8 mouse cellular contexts compared by ENCODE assay signal in the genomic region with DNA sequence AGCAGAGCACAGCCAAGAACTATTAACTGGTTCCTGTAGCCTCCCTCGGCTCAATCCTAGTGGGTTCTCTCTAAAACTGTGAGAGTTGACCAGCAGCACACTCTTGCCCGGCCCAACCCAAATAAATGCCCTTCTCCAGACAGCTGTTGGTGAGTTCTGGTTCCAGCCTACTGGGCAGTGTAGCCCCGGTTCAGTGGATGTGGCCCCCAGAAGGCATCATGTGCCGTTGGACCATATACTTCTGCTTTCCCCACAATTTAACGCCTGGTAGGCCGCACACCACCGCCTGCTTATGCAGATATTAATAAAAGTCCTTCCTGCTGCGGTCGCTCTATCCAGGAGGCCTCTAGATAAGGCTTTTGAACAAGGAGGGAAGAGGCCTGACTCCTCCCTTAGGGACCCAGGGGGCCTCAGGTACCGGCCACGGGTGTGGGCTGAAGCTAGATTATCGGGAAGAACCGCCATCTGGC. TPM values are rescaled to one million over a fixed set of nuclear protein-coding genes. Genes with fewer than 3 reads are reported as not detected.
DNase-seq lines count a peak whose midpoint lies in the region; ATAC-seq lines count a peak whose summit lies in the region.

No protein-coding gene starts in this region.

- DNase-seq in frontal cortex, postnatal 25 days (ENCODE audit: low spot score in 2 of 2), result no peak
- peak; percentile 59 for DNase-seq in spleen, adult 18-20 months
- DNase-seq in spleen, postnatal 14 days (ENCODE audit: low spot score in 2 of 2), result no peak
- no peak for DNase-seq in forebrain, embryonic 10.5 days (ENCODE audit: extremely low spot score, low spot score)
- DNase-seq in natural killer cell, adult 2 months (ENCODE audit: low spot score in 2 of 2), result peak; percentile 32 to 65
- no peak for DNase-seq in left cerebral cortex, postnatal 10 days (ENCODE audit: extremely low spot score in 1 of 2, low spot score in 2 of 2)

- ATAC-seq in frontal cortex, adult (ENCODE audit: low TSS enrichment), result peak; percentile 8
- peak; percentile 48; the same call in 1 of the 2 replicates for ATAC-seq in limb, embryonic 12.5 days (ENCODE audit: insufficient number of reproducible peaks, insufficient read depth, low FRiP score, low TSS enrichment, low read depth)

- 34% methylated on average over 13 of the region's 13 CpGs for WGBS in forebrain, embryonic 10.5 days
- 19% methylated on average over 13 of the region's 13 CpGs for WGBS in limb, embryonic 12.5 days

- intact Hi-C loops in left cerebral cortex, postnatal 10 days (cut with DNase I), result no loop called here

- peaks cover 37% of the 10 kb centered on the region for H3K4me1 ChIP-seq in forebrain, embryonic 10.5 days
- peaks cover 32% of the 10 kb centered on the region for H3K4me1 ChIP-seq in limb, embryonic 12.5 days (replicated peaks)

- peaks cover 3% of the 10 kb centered on the region for H3K36me3 ChIP-seq in forebrain, embryonic 10.5 days (replicated peaks)
- peaks cover 20% of the 10 kb centered on the region for H3K36me3 ChIP-seq in limb, embryonic 12.5 days

- peak overlapping the region; percentile 59 for H3K4me3 ChIP-seq in forebrain, embryonic 10.5 days
- H3K4me3 ChIP-seq in limb, embryonic 12.5 days (replicated peaks), result peak overlapping the region; percentile 54

- H3K9ac ChIP-seq in limb, embryonic 12.5 days (replicated peaks), result peak overlapping the region; percentile 72

- peak overlapping the region; percentile 84 for H3K27ac ChIP-seq in forebrain, embryonic 10.5 days
- H3K27ac ChIP-seq in limb, embryonic 12.5 days, result peak overlapping the region; percentile 94

- H3K9me3 ChIP-seq in forebrain, embryonic 10.5 days, result no peaks in the 10 kb centered on the region
- H3K9me3 ChIP-seq in limb, embryonic 12.5 days, result no peaks in the 10 kb centered on the region

- peaks cover 28% of the 10 kb centered on the region; the same call in 1 of the 2 replicates for H3K27me3 ChIP-seq in forebrain, embryonic 10.5 days (ENCODE audit: poor library complexity, severe bottlenecking)
- H3K27me3 ChIP-seq in limb, embryonic 12.5 days, result no peaks in the 10 kb centered on the region

- peak overlapping the region; percentile 67 for H3K4me2 ChIP-seq in limb, embryonic 12.5 days

RNA-seq across cellular contexts. Expression of a gene that starts 1.0 kb away (rescaled TPM):
- 35.9 and 40.5 TPM in 2 replicates for polyA plus RNA-seq in forebrain, embryonic 10.5 days (2016; fragmentation: Nextera tagmentation; extraction: Ambion mirVana)
- polyA plus RNA-seq in limb, embryonic 12.5 days (2016; fragmentation: Nextera tagmentation; extraction: Ambion mirVana), result 105 and 106 TPM in 2 replicates
- total RNA-seq in left cerebral cortex, postnatal 10 days (2021), result 1 to 10 TPM; 8.1 to 9.4 TPM

RNA-seq across cellular contexts. Expression of a gene that starts 9.2 kb away (rescaled TPM):
- polyA plus RNA-seq in forebrain, embryonic 10.5 days (2016; fragmentation: Nextera tagmentation; extraction: Ambion mirVana), result 12.6 and 13.0 TPM in 2 replicates
- 13.9 and 17.3 TPM in 2 replicates for polyA plus RNA-seq in limb, embryonic 12.5 days (2016; fragmentation: Nextera tagmentation; extraction: Ambion mirVana)
- 1 to 10 TPM; 3.4 to 4.5 TPM for total RNA-seq in left cerebral cortex, postnatal 10 days (2021)

RNA-seq across cellular contexts. Expression of a gene that starts 22.8 kb away (rescaled TPM):
- polyA plus RNA-seq in forebrain, embryonic 10.5 days (2016; fragmentation: Nextera tagmentation; extraction: Ambion mirVana), result 108 and 111 TPM in 2 replicates
- 89.1 and 93.4 TPM in 2 replicates for polyA plus RNA-seq in limb, embryonic 12.5 days (2016; fragmentation: Nextera tagmentation; extraction: Ambion mirVana)
- total RNA-seq in left cerebral cortex, postnatal 10 days (2021), result 10 to 100 TPM; 66.0 to 68.3 TPM

RNA-seq across cellular contexts. Expression of a gene that starts 24.6 kb away (rescaled TPM):
- 16.8 and 19.0 TPM in 2 replicates for polyA plus RNA-seq in forebrain, embryonic 10.5 days (2016; fragmentation: Nextera tagmentation; extraction: Ambion mirVana)
- 34.0 TPM in 2 replicates for polyA plus RNA-seq in limb, embryonic 12.5 days (2016; fragmentation: Nextera tagmentation; extraction: Ambion mirVana)
- total RNA-seq in left cerebral cortex, postnatal 10 days (2021), result 10 to 100 TPM; 19.8 to 21.1 TPM

RNA-seq across cellular contexts. Expression of a gene that starts 34.3 kb away (rescaled TPM):
- polyA plus RNA-seq in forebrain, embryonic 10.5 days (2016; fragmentation: Nextera tagmentation; extraction: Ambion mirVana), result 5.6 and 5.8 TPM in 2 replicates
- 8.8 and 9.8 TPM in 2 replicates for polyA plus RNA-seq in limb, embryonic 12.5 days (2016; fragmentation: Nextera tagmentation; extraction: Ambion mirVana)
- total RNA-seq in left cerebral cortex, postnatal 10 days (2021), result 10 to 100 TPM; 16.6 to 19.0 TPM

Comparison
In these comparisons a context has a peak if more than half of its experiments do, and no peak if none do; other contexts are left out.
1. DNase-seq: peak in spleen, adult 18-20 months (2 of 2) and natural killer cell, adult 2 months (2 of 2); none in frontal cortex, postnatal 25 days (0 of 2), spleen, postnatal 14 days (0 of 2), forebrain, embryonic 10.5 days (single experiment) and left cerebral cortex, postnatal 10 days (0 of 2).